Mouse (Mus musculus) heart, adult 11 months (tissue): ENCODE results near the gene Shq1.

Experiments
- DNase-seq: peaks from one replicate; pipeline ENCODE4 v3.0.0; 2022

Shq1 gene

DNA sequence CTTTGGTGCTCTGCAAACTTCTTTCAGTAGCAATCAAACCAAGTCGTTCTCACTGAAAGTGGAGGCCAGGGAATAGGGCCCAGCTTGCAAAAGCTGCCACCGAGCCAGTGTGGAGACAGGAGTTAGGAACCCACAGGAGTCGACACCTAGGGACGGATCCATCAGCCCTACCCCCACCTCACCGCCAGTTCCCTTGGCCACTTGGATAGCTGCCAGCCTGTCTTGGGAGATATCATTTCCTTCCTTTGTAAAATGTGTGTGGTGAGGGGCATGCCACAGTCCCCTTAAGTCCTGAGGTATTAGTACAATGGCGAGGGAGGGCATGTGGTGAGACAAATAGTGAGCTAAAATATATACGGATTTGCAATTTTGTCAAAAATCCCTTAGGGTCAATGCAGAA is 142.4 kb downstream of the Shq1 start:
- no peak for DNase-seq

DNA sequence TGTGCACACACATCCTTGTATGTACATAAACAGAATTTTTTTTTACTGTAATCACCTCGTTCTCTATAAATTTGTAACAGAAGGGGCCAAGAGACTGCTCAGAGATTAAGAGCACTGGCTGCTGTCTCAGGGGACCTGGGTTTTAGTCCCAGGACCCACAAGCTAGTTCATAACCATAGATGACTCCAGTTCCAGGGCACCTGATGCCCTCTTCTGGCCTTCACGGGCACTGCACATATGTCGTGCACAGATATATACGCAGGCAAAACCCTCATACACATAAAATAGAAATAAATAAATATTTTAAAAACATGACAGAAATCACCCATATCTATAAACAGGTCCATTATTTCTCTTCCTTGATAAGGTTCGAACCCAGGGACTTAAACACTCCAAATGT is 143.0 kb downstream of the Shq1 start:
- no peak for DNase-seq

DNA sequence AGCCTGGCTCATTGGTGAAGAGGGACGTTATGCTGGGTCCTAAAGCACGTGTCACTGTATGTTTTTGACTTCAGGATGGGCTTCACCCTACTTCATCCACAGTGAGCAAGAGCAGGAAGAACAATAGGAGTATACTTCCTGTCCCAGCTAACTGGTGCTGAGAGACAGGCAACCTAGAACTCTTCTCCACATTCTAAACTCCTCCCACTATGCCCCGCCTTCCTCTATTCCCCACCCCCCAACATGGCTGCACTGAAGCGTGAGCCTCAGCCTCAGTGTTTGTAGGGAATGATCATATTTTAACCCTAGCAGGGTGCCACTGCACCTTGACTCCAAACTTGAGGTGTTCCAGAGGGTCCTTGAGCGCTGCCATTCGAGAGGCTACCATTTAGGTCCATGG is 143.8 kb downstream of the Shq1 start:
- no peak for DNase-seq

DNA sequence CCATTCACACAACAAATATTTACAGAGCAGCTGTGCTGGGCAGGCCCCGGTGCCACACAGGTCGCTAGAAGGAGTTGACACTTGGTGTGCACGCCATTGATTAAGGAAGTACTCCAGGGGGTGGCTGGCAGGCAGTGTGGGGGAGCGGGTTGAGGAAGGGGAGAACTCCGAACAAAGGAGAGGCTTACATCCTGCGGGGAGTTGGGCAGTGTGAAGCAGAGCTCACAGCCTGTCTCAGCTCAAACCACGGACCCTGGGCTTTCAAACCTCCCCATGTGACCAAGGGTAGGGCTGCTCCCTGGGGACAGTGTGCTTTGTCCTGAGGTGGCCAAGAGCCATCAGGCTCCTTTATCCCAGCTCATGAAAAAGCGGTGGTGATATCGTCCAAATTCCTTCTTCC is 144.9 kb downstream of the Shq1 start:
- DNase-seq = peak; percentile 92

DNA sequence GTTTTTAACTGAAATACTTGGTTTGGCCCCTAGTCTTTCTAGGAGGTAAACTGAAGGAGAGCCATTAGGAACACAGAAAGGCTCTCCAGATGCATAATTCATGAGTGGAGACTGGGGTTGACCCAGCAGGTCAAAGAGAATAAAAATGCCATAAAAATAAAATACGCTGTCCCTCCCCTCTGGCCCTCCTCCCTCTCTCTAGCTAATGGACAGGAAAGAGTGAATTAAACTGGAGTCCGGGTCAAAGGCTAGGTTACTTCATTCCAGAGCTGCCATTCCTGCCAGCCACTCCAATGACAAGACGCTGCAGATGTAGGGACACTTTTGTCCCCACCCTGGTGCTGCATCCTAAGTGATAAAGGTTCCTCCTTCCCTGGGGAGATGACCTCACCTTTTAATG is 145.5 kb downstream of the Shq1 start:
- no peak for DNase-seq

DNA sequence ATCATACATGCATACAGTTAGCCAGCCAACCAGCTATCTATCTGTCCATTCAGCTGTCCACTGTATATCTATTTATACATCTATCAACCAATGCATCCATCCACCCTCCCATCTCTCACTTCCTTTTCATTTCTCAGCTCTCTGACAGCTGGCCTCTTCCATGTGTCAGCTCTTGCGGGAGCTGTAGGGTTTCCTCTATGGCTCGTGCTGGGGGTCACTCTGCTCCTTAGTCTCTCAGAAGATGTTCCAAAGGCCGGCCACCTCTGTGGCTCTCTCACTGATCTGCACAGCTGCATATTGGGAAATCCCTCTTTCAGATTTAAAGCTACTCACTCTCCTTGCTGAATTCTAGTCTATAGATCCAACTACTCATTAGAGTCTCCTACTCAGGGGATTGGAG is 148.5 kb downstream of the Shq1 start:
- no peak for DNase-seq

DNA sequence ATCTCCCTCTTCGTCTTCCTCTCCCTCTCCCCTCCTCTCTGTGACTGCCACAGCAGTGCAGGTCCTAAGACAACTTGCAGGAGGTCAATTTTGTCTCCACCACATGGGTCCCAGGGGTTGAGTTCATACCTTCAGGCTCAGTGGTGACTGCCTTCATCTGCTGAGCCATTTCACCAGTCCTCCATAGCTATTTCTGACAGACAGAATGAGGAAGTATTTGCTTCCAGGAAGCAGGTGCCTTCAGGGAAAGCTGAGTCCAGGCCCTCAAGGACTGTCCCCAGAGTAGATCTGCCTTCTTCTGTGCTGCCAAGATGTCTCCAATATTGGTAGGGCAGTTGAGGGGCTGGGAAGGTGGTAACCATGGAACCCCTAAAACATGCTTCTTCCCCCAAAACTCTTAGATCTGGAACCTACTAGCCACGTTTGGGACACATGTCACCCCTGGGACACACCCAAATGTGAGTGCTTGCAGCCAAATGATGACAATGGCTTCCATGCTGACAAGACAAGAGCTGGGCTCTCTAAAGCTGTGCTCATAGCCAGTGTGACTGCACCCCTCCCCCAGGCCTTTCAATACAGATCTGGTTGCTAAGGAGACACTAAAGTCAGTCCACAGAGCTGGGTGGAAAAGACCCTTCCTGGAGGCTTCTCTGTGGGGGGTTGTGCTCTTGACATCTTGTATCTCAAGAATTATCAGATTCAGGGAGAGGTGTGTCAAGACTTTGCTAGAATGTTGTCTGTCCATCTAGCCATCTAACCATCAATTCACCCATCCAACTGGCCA is 149.2 kb downstream of the Shq1 start:
- no peak for DNase-seq

DNA sequence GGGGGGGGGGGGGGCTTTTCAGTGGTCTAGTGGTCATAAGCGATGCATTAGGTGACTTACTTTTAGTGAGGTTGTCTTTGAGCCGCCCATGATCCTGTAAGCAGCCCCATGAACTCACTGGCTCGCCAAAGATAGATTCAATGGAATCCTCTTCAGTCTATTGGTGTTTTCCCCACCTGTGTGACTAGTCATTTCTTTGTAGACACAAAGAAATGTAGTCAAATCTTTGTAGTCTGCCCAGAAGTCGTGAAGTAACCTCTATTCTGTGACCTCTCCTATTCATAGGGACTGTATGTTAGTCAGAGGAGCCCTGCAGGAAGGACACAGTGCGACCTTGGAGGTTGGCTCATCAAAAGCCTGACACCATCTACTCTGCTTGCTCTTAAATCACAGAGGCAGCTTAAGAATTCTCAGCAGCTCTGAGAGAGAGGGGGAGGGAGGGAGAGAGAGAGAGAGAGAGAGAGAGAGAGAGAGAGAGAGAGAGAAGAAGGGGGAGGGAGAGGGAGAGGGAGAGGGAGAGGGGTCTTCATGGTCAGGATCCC is 150.3 kb downstream of the Shq1 start:
- DNase-seq = no peak

DNA sequence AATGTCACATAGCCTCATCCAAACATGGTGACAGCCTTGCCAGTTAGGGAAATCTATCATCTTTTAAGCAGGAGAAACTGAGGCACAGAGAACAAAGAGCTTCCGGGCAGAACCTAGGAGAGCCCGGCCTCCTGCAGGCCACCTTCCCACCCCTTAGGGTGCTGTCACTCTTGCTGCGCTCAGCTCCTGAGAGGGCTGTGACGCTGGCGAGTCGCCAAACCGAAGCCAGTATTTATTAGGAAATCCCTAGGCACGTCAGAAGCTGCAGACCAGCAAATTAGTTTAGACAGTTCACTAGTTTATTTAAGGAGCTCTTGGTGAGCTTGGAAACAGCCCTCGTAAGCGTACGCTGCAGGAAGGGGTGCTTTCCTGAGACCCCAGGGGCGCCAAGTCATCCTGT is 151.1 kb downstream of the Shq1 start:
- no peak for DNase-seq
